Mouse (Mus musculus) erythroblast, embryonic 14.5 days (primary cell): ENCODE measurements around the gene Rab6b. TPM values are rescaled to one million over a fixed set of nuclear protein-coding genes. Genes with fewer than 3 reads are reported as not detected.

Source experiments
- H3K27me3 ChIP-seq: 2 replicates; pipeline ENCODE4 v1.6.1; 2012; ENCODE audit warnings: inconsistent platforms; ENCODE audit not compliant: control insufficient read depth
- H3K36me3 ChIP-seq: 2 replicates; pipeline ENCODE4 v1.6.1; 2012; ENCODE audit warnings: mild to moderate bottlenecking, inconsistent platforms; ENCODE audit not compliant: control insufficient read depth
- H3K4me1 ChIP-seq: 2 replicates; pipeline ENCODE4 v1.6.1; 2012; ENCODE audit warnings: inconsistent platforms; ENCODE audit not compliant: control insufficient read depth
- H3K4me3 ChIP-seq: replicated peaks from 2 replicates; pipeline ENCODE3; 2012; ENCODE audit warnings: moderate library complexity, mild to moderate bottlenecking, inconsistent platforms
- H3K9me3 ChIP-seq: 2 replicates; pipeline ENCODE4 v1.6.1; 2012; ENCODE audit warnings: low read length, inconsistent platforms, mixed read lengths; ENCODE audit not compliant: control insufficient read depth
- GATA1 ChIP-seq: IDR thresholded peaks from 2 replicates; pipeline ENCODE4 v1.6.1; 2012; ENCODE audit warnings: low read length, inconsistent platforms, mixed read lengths
- TAL1 ChIP-seq: IDR thresholded peaks from 3 replicates; pipeline ENCODE4 v1.6.1; 2012; ENCODE audit warnings: low read length, inconsistent platforms, mixed read lengths
- polyA plus RNA-seq: library from polyadenylated mRNA; stranded (reverse); fragments of >175 nt; gene quantifications from 2 replicates; pipeline ENCODE4 v1.2.3, GENCODE M21; 2012

Gene Rab6b
- polyA plus RNA-seq, 1 experiment, result not detected

- Histone ChIP-seq H3K4me1 (no peaks in the 10 kb centered on the region), H3K27me3 (peaks cover 50% of the 10 kb centered on the region), H3K9me3 (no peaks in the 10 kb centered on the region), H3K4me3 (no peak overlapping the region), H3K36me3 (no peaks in the 10 kb centered on the region)
- TF ChIP-seq TAL1 (no peak), GATA1 (no peak)
These were observed 1.8 kb downstream of the Rab6b start for GRCm38 (mm10) chr9:103113351-103113750.

- Histone ChIP-seq H3K9me3 (no peaks in the 10 kb centered on the region), H3K4me1 (no peaks in the 10 kb centered on the region), H3K36me3 (no peaks in the 10 kb centered on the region), H3K27me3 (peaks cover 50% of the 10 kb centered on the region), H3K4me3 (no peak overlapping the region)
- TF ChIP-seq TAL1 (no peak), GATA1 (no peak)
These were observed 2.7 kb downstream of the Rab6b start for GRCm38 (mm10) chr9:103114326-103114725.

- no peak for TF ChIP-seq TAL1
- no peak for TF ChIP-seq GATA1
- no peaks in the 10 kb centered on the region for H3K36me3 ChIP-seq
- no peaks in the 10 kb centered on the region for H3K4me1 ChIP-seq
- no peaks in the 10 kb centered on the region for H3K9me3 ChIP-seq
- no peak overlapping the region for H3K4me3 ChIP-seq
- H3K27me3 ChIP-seq, result peaks cover 47% of the 10 kb centered on the region
These were observed 3.3 kb downstream of the Rab6b start for GRCm38 (mm10) chr9:103114901-103115300.

GRCm38 (mm10) chr9:103116941-103117340, 5.4 kb downstream of the Rab6b start:
- Histone ChIP-seq H3K9me3 (no peaks in the 10 kb centered on the region), H3K36me3 (no peaks in the 10 kb centered on the region), H3K27me3 (peaks cover 27% of the 10 kb centered on the region), H3K4me1 (no peaks in the 10 kb centered on the region), H3K4me3 (no peak overlapping the region)
- no peak for TF ChIP-seq GATA1
- TF ChIP-seq TAL1, result no peak

GRCm38 (mm10) chr9:103117495-103117894, 5.9 kb downstream of the Rab6b start:
- Histone ChIP-seq H3K9me3 (no peaks in the 10 kb centered on the region), H3K4me1 (no peaks in the 10 kb centered on the region), H3K27me3 (peaks cover 21% of the 10 kb centered on the region), H3K36me3 (no peaks in the 10 kb centered on the region), H3K4me3 (no peak overlapping the region)
- no peak for TF ChIP-seq TAL1
- no peak for TF ChIP-seq GATA1

GRCm38 (mm10) chr9:103117951-103118350, 6.4 kb downstream of the Rab6b start:
- no peaks in the 10 kb centered on the region for H3K4me1 ChIP-seq
- H3K36me3 ChIP-seq, result no peaks in the 10 kb centered on the region
- no peaks in the 10 kb centered on the region for H3K9me3 ChIP-seq
- H3K27me3 ChIP-seq, result peaks cover 17% of the 10 kb centered on the region
- TF ChIP-seq TAL1, result no peak
- TF ChIP-seq GATA1, result no peak
- no peak overlapping the region for H3K4me3 ChIP-seq

- peaks cover 8% of the 10 kb centered on the region; the same call in 1 of the 2 replicates for H3K27me3 ChIP-seq
- TF ChIP-seq TAL1 (no peak), GATA1 (no peak)
These were observed 7.2 kb downstream of the Rab6b start for GRCm38 (mm10) chr9:103118651-103119275.

GRCm38 (mm10) chr9:103119781-103120180, 8.2 kb downstream of the Rab6b start:
- no peaks in the 10 kb centered on the region for H3K4me1 ChIP-seq

More at GRCm38 (mm10) chr9:103118651-103119275, 7.2 kb downstream of the Rab6b start:
- H3K36me3 ChIP-seq, result no peaks in the 10 kb centered on the region
- no peaks in the 10 kb centered on the region for H3K4me1 ChIP-seq
- no peaks in the 10 kb centered on the region for H3K9me3 ChIP-seq
- no peak overlapping the region for H3K4me3 ChIP-seq

GRCm38 (mm10) chr9:103120231-103120630, 8.6 kb downstream of the Rab6b start:
- Histone ChIP-seq H3K36me3 (no peaks in the 10 kb centered on the region), H3K4me1 (no peaks in the 10 kb centered on the region), H3K27me3 (no peaks in the 10 kb centered on the region), H3K9me3 (no peaks in the 10 kb centered on the region), H3K4me3 (no peak overlapping the region)
- TF ChIP-seq GATA1 (no peak), TAL1 (no peak)

More at GRCm38 (mm10) chr9:103119781-103120180, 8.2 kb downstream of the Rab6b start:
- TF ChIP-seq GATA1, result no peak
- no peak for TF ChIP-seq TAL1
- Histone ChIP-seq H3K36me3 (no peaks in the 10 kb centered on the region), H3K4me3 (no peak overlapping the region), H3K9me3 (no peaks in the 10 kb centered on the region), H3K27me3 (peaks cover 2% of the 10 kb centered on the region; the same call in 1 of the 2 replicates)

GRCm38 (mm10) chr9:103121546-103121945, 10.0 kb downstream of the Rab6b start:
- TF ChIP-seq TAL1 (no peak), GATA1 (no peak)
- no peaks in the 10 kb centered on the region for H3K36me3 ChIP-seq
- no peak overlapping the region for H3K4me3 ChIP-seq
- no peaks in the 10 kb centered on the region for H3K4me1 ChIP-seq
- no peaks in the 10 kb centered on the region for H3K9me3 ChIP-seq
- H3K27me3 ChIP-seq, result no peaks in the 10 kb centered on the region
